Mouse (Mus musculus) bone marrow, adult 2 months (tissue): ENCODE measurements at regions not wholly inside any gene's neighbourhood (a gene's known extent, or its start where the extent isn't known, plus 50 kb on each side); places are given as distances from the start of the nearest gene placed in this dataset.

Experiments used
- CTCF ChIP-seq: fragments of 200-500 bp; IDR thresholded peaks from 2 replicates; pipeline ENCODE4 v1.5.1; 2011; ENCODE audit warnings: low read length, control low read depth; ENCODE audit not compliant: control insufficient read depth, insufficient read depth
- POLR2A ChIP-seq: fragments of 200-500 bp; IDR thresholded peaks from 2 replicates; pipeline ENCODE4 v1.6.1; 2011; ENCODE audit warnings: low read depth, mild to moderate bottlenecking, control low read depth, low read length, borderline replicate concordance; ENCODE audit not compliant: control insufficient read depth

DNA sequence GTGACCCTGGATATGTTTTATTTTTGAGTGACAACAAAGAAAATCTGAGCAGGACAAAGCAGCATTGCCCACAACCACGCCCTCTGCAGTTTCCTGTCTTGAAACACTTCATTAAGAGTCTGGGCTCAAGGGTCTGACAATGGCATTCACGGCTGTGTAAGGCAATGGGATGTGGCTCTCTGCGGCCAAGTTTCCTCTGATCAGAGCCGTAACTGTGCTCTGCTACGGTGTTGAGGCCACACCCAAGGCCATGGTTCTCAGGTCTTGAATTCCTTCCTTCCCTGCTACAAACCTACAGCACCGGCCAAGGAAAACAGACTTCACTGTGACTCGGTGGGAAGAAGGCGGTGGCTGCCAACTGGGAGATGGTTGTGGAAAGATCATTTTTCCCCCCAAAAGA, 108.4 kb upstream of the Sox5 start:
- TF ChIP-seq POLR2A (no peak), CTCF (no peak)
